Mouse (Mus musculus) urinary bladder, postnatal 10 days (tissue): ENCODE results near the gene Ylpm1.

Experiments
- DNase-seq: peaks from one replicate; pipeline ENCODE4 v3.0.0; 2022; ENCODE audit warnings: low spot score

Gene Ylpm1

GRCm38 (mm10) chr12:84996083-84996496, at the start of gene Ylpm1:
Ylpm1 (plus strand) TSS chr12:84996321.
- peak; percentile 94 for DNase-seq

- no peak for DNase-seq
Observed at GRCm38 (mm10) chr12:84947894-84948583, 48.1 kb upstream of the Ylpm1 start.

DNA sequence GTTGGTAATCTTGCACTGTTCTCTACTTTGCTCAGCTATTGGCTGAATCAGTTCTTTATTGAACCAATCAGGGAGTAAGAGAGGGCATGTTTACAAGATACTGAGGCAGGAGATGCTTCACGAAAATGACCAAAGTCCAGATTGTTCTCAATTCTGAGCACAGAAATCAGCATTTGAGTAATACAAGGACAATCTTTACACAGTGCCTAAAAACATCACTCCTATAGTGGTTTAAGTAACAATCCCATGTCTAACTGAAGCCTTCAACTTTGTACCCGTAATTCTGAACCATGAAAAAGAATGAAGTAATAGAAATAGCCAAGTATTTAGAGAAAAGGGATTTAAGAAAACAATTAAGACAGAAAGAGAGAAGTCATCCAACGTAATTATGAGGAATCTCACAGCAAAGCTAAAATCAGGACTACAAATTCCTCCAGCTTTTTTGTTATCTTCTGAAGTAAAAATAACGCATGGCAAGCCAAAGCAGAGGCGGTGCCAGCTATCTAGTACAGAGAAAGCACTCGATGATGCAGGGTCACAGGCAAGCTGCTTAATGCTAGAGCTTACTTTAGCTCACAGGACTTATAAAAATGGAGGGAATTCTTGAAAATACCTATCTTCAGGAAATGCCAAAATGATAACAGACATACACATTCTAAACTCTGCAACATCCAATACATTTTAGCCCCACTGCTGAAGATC, 47.4 kb upstream of the Ylpm1 start:
- DNase-seq: no peak

DNA sequence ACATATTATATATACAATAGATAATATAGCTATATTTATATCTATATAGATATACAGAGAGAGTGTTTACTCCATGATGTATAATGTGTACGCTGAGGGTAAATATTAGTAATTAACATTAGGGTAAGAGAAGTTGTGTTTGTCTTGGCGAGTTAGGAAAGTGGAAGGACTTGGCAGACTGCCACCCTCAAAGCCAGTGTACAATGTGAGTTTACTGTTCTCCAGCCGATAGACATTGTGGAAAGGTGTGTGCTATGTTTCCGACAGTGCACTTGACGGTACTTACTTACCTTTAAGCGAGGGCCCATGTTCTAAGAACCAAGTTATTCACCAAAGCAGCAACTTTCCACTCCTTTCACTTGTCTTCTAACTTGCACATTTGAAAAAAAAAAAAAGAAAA, 45.4 kb upstream of the Ylpm1 start:
- DNase-seq: no peak

GRCm38 (mm10) chr12:84951531-84951930, 44.6 kb upstream of the Ylpm1 start:
- DNase-seq: no peak

DNA sequence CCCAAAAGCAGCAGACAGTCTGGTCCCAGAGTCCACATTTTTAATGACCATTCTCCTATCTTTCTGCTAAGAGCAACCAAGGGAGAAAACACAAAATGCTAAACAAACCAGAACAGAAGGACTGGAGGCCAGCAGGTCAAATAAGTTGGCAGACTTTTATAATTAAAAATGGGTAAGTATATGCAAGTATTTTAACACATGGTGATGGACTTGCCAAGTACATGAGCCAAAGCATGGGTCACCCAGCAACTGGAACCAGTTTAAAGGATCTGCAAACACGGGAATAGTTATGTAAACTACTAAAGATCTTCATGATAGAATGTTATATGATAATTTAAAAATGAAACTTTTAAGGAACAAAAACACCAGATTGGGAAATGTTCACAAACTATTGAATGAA, 43.8 kb upstream of the Ylpm1 start:
- no peak for DNase-seq

DNA sequence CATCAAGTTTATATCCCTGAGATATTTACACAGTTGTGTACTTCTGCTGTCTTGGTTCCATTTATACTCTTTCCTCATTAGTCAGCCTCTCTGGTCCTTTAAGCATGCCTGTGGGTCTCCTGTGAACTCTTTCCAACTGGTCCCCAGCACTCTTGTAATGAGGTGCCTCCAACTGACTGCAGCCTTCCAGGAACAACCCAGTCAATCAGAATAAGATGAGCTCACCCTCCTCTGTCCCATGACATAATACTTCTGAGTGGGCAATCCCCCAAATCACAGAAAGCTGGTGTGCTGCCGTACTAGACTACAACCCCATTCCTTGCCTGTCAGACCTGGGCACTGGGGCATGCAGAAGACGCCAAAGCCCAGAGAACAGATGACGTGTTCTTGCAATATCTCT, 39.8 kb upstream of the Ylpm1 start:
- no peak for DNase-seq

DNA sequence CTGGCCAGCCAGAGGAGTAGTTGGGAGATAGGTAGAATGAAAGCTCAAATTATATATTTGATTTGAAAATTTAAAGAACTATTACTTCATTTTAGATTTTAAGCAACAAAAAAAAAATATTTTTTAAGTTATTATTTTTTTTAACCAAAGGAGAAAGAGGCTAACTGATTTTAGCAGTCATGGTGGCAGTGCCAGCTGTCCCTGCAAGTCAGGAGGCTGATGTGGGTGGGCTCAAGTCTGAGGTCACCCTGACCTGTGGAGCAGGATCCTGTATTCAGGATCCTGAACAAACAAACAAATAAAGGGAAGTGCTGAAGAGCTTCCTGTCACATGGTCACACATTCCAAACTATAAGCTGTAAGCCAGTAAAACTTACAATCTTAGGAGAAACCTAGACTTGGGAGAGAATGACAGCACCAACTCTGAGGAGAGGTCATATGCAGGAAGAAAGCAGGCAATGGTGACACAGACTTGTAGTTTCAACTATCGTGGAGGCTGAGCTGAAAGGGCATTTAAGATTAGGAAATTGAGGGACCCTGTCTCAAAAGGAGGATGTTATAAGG, 37.2 kb upstream of the Ylpm1 start:
- no peak for DNase-seq

- no peak for DNase-seq
Observed at GRCm38 (mm10) chr12:84962606-84963005, 33.5 kb upstream of the Ylpm1 start.

GRCm38 (mm10) chr12:84968831-84969655, 27.1 kb upstream of the Ylpm1 start:
- DNase-seq: no peak

DNA sequence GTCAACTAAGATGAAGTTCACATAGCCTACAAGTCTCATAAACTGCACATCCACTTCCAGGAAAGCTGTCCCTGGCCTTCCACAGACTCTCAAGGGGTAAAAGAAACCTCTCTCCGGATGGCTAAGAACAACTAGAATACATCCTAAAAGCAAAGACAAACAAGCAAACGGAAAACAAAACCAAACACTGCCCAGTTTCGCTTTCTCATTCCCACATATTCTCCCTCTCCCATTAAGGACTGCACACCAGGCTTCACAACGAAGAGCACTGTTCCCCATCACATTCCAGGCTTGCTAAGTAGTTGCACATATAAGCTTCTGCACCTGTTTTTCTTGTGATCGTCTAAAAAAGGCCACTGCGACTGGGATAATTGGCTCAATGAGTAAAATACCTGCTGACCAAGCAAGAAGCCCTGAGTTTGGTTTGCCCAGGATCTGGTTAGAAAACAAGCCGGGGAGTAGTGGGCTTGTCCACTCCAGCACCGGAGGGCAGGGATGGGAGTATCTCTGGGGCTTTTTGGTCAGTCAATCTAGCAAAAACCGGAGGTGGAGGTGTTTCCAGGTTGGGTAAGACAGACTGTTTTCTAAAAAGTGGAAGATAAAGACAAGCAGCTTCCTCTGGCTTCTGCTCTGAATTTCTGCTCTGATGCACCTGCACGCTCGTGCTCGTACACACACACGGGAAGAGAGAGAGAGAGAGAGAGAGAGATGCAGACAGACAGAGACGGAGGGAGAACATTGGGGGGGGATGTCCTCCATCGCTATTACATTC, 26.3 kb upstream of the Ylpm1 start:
- no peak for DNase-seq

- DNase-seq: peak; percentile 41
Observed at GRCm38 (mm10) chr12:84970428-84971096, 25.6 kb upstream of the Ylpm1 start, which contains the start of the genes Fcf1 and Arel1. Fcf1 (plus strand) TSS chr12:84970897. Arel1 (minus strand) TSS chr12:84970900.

DNA sequence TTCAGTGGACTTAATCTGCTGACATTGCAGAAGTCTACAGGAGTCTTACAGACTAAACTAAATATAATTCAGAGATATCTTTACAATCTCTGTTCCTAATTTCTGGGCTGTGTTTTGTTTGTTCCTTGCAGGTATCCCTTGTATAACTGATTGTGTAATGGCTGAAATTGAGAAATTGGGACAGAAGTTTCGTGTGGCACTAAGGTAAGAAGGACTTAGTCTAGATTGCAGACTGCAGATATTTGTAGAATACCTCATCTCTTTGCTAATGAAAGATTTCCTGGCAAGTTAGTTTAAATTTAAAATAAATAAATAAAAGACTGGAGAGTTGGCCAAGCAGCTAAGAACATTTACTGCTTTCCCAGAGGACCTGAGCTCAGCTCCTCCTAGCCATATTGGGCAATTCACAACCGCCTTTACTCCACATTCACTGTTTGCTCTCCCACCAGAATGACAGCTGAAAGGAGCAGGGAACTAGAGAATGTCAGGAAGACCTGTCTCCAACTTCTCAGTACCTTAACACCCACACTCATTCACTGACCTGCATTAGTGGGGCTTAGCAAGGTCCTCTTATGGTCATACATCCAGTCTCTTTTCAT, 16.8 kb upstream of the Ylpm1 start:
- DNase-seq: no peak

DNA sequence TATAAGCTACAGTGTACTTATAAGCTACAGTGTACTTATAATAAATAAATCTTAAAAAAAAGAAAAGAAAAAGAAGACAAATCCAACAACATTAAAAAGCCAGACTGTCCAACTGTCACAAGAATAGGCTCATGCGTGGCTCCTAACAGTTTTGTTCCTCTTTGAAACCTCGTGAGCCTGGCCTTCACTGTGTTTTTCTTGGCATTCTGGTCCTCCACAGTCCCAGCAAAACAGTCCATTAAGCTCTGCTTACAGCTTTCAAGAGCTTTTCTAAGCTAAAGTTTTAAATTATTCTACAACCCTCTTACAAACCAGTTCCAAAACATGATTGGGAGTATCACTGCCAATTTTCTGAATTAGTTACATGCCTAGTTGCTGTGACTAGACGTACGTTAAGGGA, 6.7 kb upstream of the Ylpm1 start:
- DNase-seq: no peak

DNA sequence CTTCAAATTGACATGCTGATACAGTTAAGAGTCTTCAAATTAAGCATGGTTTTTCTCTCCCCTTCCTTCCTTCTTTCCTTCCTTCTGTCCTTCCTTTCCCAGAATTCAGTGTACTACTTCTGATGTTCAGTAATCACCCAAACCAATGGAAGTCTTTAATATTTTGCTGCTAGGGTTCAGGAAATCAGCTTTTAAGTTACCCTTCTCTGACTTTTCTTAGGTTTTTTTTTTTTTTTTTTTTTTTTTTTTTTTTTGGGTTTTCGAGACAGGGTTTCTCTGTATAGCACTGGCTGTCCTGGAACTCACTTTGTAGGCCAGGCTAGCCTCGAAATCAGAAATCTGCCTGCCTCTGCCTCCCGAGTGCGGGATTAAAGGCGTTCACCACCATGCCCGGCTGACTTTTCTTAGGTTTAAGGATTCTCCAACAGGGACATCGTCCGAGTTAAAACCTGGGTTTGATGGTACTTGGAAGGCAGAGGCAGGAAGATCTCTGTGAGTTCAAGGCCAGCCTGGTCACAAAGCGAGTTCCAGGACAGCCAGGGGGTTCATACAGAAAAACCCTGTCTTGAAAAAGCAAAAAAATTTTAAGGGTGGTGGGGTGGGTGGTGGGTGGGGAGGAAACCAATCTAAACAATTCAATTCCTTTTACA, 884 bp upstream of the Ylpm1 start:
- DNase-seq: no peak

DNA sequence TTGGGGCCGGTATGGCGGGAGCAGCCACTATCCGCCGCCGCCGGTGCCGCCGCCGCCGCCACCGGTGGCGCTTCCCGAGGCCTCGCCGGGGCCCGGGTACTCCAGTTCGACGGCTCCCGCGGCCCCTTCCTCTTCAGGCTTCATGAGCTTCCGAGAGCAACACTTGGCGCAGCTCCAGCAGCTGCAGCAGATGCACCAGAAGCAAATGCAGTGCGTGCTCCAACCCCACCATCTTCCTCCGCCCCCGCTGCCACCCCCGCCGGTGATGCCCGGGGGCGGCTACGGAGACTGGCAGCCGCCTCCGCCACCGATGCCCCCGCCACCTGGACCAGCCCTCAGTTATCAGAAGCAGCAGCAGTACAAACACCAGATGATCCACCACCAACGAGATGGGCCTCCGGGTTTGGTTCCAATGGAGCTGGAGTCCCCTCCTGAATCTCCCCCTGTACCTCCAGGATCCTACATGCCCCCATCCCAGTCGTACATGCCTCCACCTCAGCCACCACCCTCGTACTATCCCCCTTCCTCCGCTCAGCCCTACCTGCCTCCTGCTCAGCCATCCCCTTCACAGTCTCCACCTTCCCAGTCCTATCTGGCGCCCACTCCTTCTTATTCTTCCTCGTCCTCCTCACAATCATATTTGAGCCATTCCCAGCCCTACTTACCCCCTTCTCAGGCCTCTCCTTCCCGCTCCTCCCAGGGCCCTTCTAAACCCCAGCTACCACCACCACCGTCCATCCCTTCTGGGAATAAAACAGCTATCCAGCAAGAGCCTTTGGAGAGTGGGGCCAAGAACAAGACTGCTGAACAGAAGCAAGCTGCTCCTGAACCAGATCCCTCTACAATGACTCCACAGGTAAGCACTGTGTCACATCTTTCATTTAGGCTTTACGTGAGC, 629 bp downstream of the Ylpm1 start:
- DNase-seq: no peak

- no peak for DNase-seq
Observed at GRCm38 (mm10) chr12:84999053-84999452, 2.9 kb downstream of the Ylpm1 start.

- DNase-seq: no peak
Observed at GRCm38 (mm10) chr12:85006206-85006605, 10.1 kb downstream of the Ylpm1 start.

- DNase-seq: no peak
Observed at GRCm38 (mm10) chr12:85007021-85007420, 10.9 kb downstream of the Ylpm1 start.
